In the genomic region with DNA sequence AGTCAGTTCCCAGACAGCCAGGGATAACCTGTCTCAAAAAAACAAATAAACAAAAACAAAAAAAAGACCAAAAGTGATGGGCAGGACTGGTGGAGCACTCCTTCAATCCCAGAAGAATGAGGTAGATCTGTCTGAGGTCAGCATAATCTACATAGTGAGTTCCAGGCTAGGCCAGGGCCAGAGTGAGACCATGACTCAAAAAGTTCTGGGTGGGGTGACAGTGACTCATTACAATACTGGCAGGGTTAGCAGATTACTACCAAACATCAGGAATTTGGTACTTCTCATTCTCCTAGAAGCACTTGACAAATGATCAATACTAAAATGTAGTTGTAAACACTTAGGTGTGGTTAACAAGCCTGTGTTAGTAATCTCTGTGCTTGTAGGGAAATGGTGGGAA, we compare ENCODE assay signal across 7 mouse cellular contexts.
"Had no signal": no experiment of that assay in that cellular context is flagged by ENCODE, and none has a peak within 500 bp of the region (broad histone marks: within the 10 kb centered on the region; RNA-seq: fewer than 3 reads in every experiment).

No protein-coding gene starts in this region.

- ATAC-seq: midbrain, embryonic 13.5 days had no signal

- DNase-seq: kidney, postnatal 14 days; left cerebral cortex, postnatal 4 days; lung, adult 18-20 months; spleen, adult 18-20 months; thymus, adult 18-20 months; thymus, postnatal 14 days had no signal
